Mouse (Mus musculus): ENCODE results near the gene Gm49320. TPM values are rescaled to one million over a fixed set of nuclear protein-coding genes. Genes with fewer than 3 reads are reported as not detected.

Gene Gm49320
- polyA plus RNA-seq, 1 experiment = 1.3 TPM

DNA sequence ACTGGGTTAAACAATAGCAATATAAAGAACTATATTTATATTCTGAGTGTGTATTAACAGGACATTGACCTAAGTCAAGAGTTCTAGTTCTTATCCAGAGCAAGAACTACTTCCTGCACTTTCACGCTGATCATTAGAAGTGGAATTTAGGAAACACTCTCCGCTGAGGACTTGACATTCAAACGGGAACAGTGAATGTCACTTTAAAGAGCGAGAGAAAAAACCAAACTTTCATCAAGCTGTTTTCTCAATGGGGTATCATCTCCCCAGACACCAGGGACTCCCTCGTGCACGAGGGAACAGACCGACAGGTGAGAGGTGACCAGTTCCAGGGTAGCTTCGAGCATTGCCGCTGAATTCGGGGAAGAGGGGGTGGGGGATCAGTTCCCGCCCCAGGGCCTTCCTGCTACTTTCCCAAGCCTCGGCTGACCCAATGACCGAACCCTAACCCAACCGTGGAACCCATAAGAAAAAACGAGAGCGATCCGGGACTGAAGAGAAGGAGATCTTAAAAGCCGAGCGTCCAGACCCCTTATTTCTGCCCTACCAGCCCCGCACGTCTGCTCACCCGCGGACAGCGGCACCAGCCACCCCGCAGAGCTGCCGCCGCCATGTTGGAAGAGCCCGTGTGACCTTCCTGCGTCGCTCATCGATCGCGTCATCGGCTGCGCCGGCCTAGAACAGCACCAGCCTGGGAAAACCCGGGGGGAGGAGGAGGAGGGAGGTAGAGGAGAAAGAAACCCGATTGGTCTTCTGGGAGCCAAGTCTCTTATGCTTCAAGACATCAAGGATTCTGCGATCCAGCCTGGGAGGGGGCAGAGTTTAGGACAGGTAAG, 36.8 kb downstream of the Gm49320 start, which contains the start of gene Timm44:
Timm44 (minus strand) TSS at position 639 of the 836 bp plus-strand sequence.
- peak; percentile 91 for DNase-seq
- Histone ChIP-seq H3K4me1 (ENCODE audit: control insufficient read depth, insufficient read depth, low read length) (peaks cover 8% of the 10 kb centered on the region), H3K4me3 (replicated peaks; ENCODE audit: extremely low read depth, low read depth, low read length) (peak within 1 kb of the TSS; percentile 93)
- TF ChIP-seq CTCF (IDR thresholded peaks at IDR 0.05; ENCODE audit: insufficient read depth, low read length) (no peak), POLR2A (IDR thresholded peaks at IDR 0.05; ENCODE audit: borderline replicate concordance, extremely low read depth, low read depth, low read length) (peak; percentile 55; the same call in 1 of the 2 replicates)
- under 1% methylated on average over 39 of the region's 39 CpGs for WGBS

DNA sequence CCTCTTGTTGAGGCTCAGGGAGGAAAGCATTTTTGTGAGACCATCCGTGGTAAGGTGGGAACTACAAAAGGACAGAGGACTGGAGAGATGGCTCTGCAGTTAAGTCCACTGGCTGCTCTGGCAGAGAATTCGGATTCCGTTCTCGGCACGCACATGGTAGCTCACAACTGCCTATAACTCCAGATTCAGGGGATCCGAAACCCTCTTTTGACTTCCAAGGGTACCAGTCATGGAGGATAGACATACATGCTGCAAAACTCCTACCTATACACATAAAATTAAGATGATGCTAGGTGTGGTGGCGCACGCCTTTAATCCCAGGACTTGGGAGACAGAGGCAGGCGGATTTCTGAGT, 37.4 kb downstream of the Gm49320 start:
- TF ChIP-seq CTCF (IDR thresholded peaks at IDR 0.05; ENCODE audit: insufficient read depth, low read length) (no peak), POLR2A (IDR thresholded peaks at IDR 0.05; ENCODE audit: borderline replicate concordance, extremely low read depth, low read depth, low read length) (no peak)
- Histone ChIP-seq H3K4me1 (ENCODE audit: control insufficient read depth, insufficient read depth, low read length) (peaks cover 8% of the 10 kb centered on the region), H3K4me3 (replicated peaks; ENCODE audit: extremely low read depth, low read depth, low read length) (peak overlapping the region; percentile 93)
- DNase-seq = no peak
- WGBS = 25% methylated on average over 9 of the region's 9 CpGs

DNA sequence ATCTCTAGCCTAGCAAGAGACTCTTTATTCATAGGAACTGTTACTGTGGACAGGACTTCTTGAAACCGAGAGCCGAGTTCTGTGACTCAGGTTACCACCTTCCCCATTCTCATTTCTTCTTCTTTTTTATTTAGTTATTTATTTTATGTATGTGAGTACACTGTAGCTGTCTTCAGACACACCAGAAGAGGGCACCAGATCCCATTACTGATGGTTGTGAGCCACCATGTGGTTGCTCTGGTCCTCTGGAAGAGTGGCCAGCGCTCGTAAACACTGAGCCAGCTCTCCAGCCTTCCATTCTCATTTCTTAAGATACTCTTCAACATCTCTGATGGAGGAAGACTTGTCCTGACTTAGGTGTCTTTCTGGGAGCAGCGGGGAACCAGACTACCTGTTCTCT, 54.1 kb downstream of the Gm49320 start:
- TF ChIP-seq POLR2A (IDR thresholded peaks at IDR 0.05; ENCODE audit: borderline replicate concordance, extremely low read depth, low read depth, low read length) (no peak), CTCF (IDR thresholded peaks at IDR 0.05; ENCODE audit: insufficient read depth, low read length) (no peak)
- DNase-seq = no peak
- WGBS = 83% methylated on average over 5 of the region's 5 CpGs
- H3K4me1 ChIP-seq (ENCODE audit: control insufficient read depth, insufficient read depth, low read length) = no peaks in the 10 kb centered on the region
- H3K4me3 ChIP-seq (replicated peaks; ENCODE audit: extremely low read depth, low read depth, low read length) = no peak overlapping the region

DNA sequence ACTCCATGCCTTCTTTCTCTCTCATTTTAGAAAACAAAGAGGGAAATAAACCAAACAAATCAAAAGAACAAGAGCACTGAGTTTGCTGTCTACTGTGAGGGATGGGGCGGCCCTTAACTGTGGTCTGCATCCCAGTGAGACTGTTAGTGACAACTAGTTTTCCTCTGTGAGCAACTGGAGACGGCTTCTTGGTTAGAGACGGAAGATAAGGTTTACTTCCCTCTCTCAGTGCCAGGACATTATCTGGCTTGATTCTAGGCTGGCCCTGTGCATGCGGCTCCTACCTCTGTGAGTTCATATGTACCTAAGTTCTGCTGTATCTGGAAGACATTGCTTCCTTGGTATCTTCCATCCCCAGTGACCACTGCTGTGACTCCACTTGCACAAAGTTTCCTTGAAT, 59.2 kb downstream of the Gm49320 start:
- H3K4me1 ChIP-seq (ENCODE audit: control insufficient read depth, insufficient read depth, low read length) = no peaks in the 10 kb centered on the region
- TF ChIP-seq CTCF (IDR thresholded peaks at IDR 0.05; ENCODE audit: insufficient read depth, low read length) = no peak
- TF ChIP-seq POLR2A (IDR thresholded peaks at IDR 0.05; ENCODE audit: borderline replicate concordance, extremely low read depth, low read depth, low read length) = no peak
- no peak for DNase-seq
- no peak overlapping the region for H3K4me3 ChIP-seq (replicated peaks; ENCODE audit: extremely low read depth, low read depth, low read length)
- WGBS = 92% methylated on average over 4 of the region's 4 CpGs

Other genes with a start within 250 kb of the Gm49320 start
- gene Cd209f, start 133.0 kb upstream of the Gm49320 start, polyA plus RNA-seq (2012; rRNA removed) = 2.9 and 3.4 TPM in 2 replicates
- 1.8 and 3.7 TPM in 2 replicates for gene Cd209g, start 104.8 kb upstream of the Gm49320 start, polyA plus RNA-seq (2012; rRNA removed)
- 12.7 and 29.1 TPM in 2 replicates for gene Evi5l, start 72.3 kb upstream of the Gm49320 start, polyA plus RNA-seq (2012; rRNA removed)
- gene Prr36, start 21.4 kb upstream of the Gm49320 start, polyA plus RNA-seq (2012; rRNA removed) = 1.4 and 1.6 TPM in 2 replicates
- gene Lrrc8e, start 12.0 kb upstream of the Gm49320 start, polyA plus RNA-seq (2012; rRNA removed) = 4.4 and 4.6 TPM in 2 replicates
- gene Map2k7, start 125 bp upstream of the Gm49320 start, polyA plus RNA-seq (2012; rRNA removed) = 30.8 and 49.9 TPM in 2 replicates
- 22.7 and 56.3 TPM in 2 replicates for gene Tgfbr3l, start 9.3 kb downstream of the Gm49320 start, polyA plus RNA-seq (2012; rRNA removed)
- 25.0 and 34.5 TPM in 2 replicates for gene Snapc2, start 14.2 kb downstream of the Gm49320 start, polyA plus RNA-seq (2012; rRNA removed)
- gene Ctxn1, start 20.4 kb downstream of the Gm49320 start, polyA plus RNA-seq (2012; rRNA removed) = 33.4 and 41.4 TPM in 2 replicates
- gene Timm44, start 37.0 kb downstream of the Gm49320 start, polyA plus RNA-seq (2012; rRNA removed) = 32.9 and 44.6 TPM in 2 replicates
- 1.6 and 3.6 TPM in 2 replicates for gene Ccl25, start 86.3 kb downstream of the Gm49320 start, polyA plus RNA-seq (2012; rRNA removed)
- 21.1 and 23.9 TPM in 2 replicates for gene Elavl1, start 86.5 kb downstream of the Gm49320 start, polyA plus RNA-seq (2012; rRNA removed)